Mouse (Mus musculus) thymus, adult 2 months (tissue): ENCODE data around the gene Nxph1.

ENCODE experiments used
- CTCF ChIP-seq: fragments of 200-500 bp; IDR thresholded peaks from 2 replicates; pipeline ENCODE4 v1.5.1; 2012; ENCODE audit warnings: mild to moderate bottlenecking, control low read depth, low read length, moderate library complexity, borderline replicate concordance; ENCODE audit not compliant: control insufficient read depth, poor library complexity, insufficient read depth; ENCODE audit errors: extremely low read depth
- POLR2A ChIP-seq: fragments of 200-500 bp; IDR thresholded peaks from 2 replicates; pipeline ENCODE4 v1.6.1; 2012; ENCODE audit warnings: mild to moderate bottlenecking, low read length, control low read depth, moderate library complexity; ENCODE audit not compliant: control insufficient read depth, poor library complexity, insufficient read depth; ENCODE audit errors: extremely low read depth

- TF ChIP-seq POLR2A (no peak), CTCF (no peak)
These were observed 80.3 kb downstream of the Nxph1 start for GRCm38 (mm10) chr6:9028501-9028900.
